Mouse (Mus musculus): ENCODE measurements at regions not wholly inside any gene's neighbourhood (a gene's known extent, or its start where the extent isn't known, plus 50 kb on each side); places are given as distances from the start of the nearest gene placed in this dataset.

- TF ChIP-seq CTCF (IDR thresholded peaks at IDR 0.05; ENCODE audit: extremely low read depth, insufficient read depth, insufficient read length, insufficient replicate concordance) (no peak), POLR2A (IDR thresholded peaks at IDR 0.05; ENCODE audit: low read depth, low read length) (no peak)
Observed at GRCm38 (mm10) chr7:145093417-145094133, 114.3 kb downstream of the 1810010D01Rik start.
